In the genomic region with DNA sequence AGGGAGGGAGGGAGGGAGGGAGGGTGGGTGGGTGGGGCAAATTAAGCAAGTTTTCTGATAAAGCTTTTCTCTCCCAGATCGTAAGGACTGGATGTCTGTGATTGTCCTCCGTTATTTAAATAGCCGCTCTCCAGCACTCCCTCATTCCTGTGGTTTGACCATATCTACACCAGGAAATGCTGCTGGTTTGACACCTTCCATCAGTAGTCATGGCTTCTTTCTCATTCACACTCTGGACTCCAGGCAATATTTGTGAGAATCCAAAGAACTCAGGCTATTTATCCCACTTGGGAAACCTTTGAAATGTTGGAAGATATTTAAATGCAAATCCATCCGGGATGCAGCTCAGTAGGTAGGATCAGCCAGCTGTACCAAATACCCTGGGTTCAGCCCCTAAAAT, we compare ENCODE assay signal across 23 mouse cellular contexts.
DNase-seq lines count a peak whose midpoint lies in the region; ATAC-seq and TF ChIP-seq lines count a peak whose summit lies in the region.
"Had no signal": no experiment of that assay in that cellular context is flagged by ENCODE, and none has a peak within 500 bp of the region (broad histone marks: within the 10 kb centered on the region; RNA-seq: fewer than 3 reads in every experiment).

No protein-coding gene starts in this region.

- H3K27ac ChIP-seq in heart, embryonic 12.5 days (ENCODE audit: poor library complexity, severe bottlenecking), result peak overlapping the region; percentile 72
- peak overlapping the region; percentile 93 for H3K27ac ChIP-seq in kidney, adult 2 months (ENCODE audit: insufficient read depth, low read depth, low read length)
- H3K27ac ChIP-seq in stomach, embryonic 15.5 days, result 0 out of 2 replicates have a peak overlapping the region, but pooled peaks have one; percentile 12
- H3K27ac ChIP-seq in stomach, postnatal 0 days (replicated peaks), result no peak overlapping the region
- H3K27ac ChIP-seq: embryonic facial prominence, embryonic 10.5 days; forebrain, embryonic 12.5 days; layer of hippocampus, adult 2 months; limb, embryonic 15.5 days; midbrain, embryonic 15.5 days had no signal

- H3K9me3 ChIP-seq in heart, embryonic 12.5 days (replicated peaks), result no peaks in the 10 kb centered on the region
- no peaks in the 10 kb centered on the region for H3K9me3 ChIP-seq in stomach, embryonic 15.5 days
- no peaks in the 10 kb centered on the region for H3K9me3 ChIP-seq in stomach, postnatal 0 days (ENCODE audit: control insufficient read depth, low read length)
- H3K9me3 ChIP-seq: embryonic facial prominence, embryonic 10.5 days; forebrain, embryonic 12.5 days; limb, embryonic 15.5 days; midbrain, embryonic 15.5 days; neural tube, embryonic 15.5 days had no signal

- H3ac ChIP-seq in myocyte (ENCODE audit: control insufficient read depth, insufficient read length), result no peak overlapping the region

- peaks cover 73% of the 10 kb centered on the region for H3K4me1 ChIP-seq in heart, embryonic 12.5 days (replicated peaks)
- peaks cover 77% of the 10 kb centered on the region for H3K4me1 ChIP-seq in kidney, adult 2 months (ENCODE audit: control insufficient read depth, insufficient read depth, low read length)
- peaks cover 3% of the 10 kb centered on the region; the same call in 1 of the 2 replicates for H3K4me1 ChIP-seq in stomach, embryonic 15.5 days
- H3K4me1 ChIP-seq in stomach, postnatal 0 days (replicated peaks; ENCODE audit: control insufficient read depth, insufficient read depth), result no peaks in the 10 kb centered on the region; the same call in 1 of the 2 replicates
- H3K4me1 ChIP-seq: forebrain, embryonic 12.5 days; neural tube, embryonic 15.5 days had no signal

- DNase-seq in heart, adult 8-10 months (ENCODE audit: low spot score), result no peak
- DNase-seq in kidney, adult 2 months, result no peak
- DNase-seq in kidney, adult 9 months, result no peak
- no peak for DNase-seq in stomach, postnatal 0 days (ENCODE audit: low spot score)
- no peak for DNase-seq in cerebellum, adult 9-10 months
- DNase-seq: adrenal gland, postnatal 36 days; cerebellum, adult 2 months; gastrocnemius, postnatal 10 days; kidney, adult 11 months; layer of hippocampus, postnatal 36 days; lung, postnatal 14 days; thymus, adult 18-20 months; thymus, postnatal 4 days had no signal

- no peak for TF ChIP-seq POLR2A in kidney, adult 2 months (IDR thresholded peaks at IDR 0.05; ENCODE audit: low read depth, low read length)
- no peak for TF ChIP-seq POLR2A in myocyte (IDR thresholded peaks at IDR 0.05; ENCODE audit: insufficient read length, low read depth)

- H3K79me2 ChIP-seq in myocyte (ENCODE audit: control insufficient read depth, insufficient read depth), result no peaks in the 10 kb centered on the region

- no peak for TF ChIP-seq CTCF in kidney, adult 2 months (conservative IDR thresholded peaks at IDR 0.05; ENCODE audit: insufficient read depth, insufficient read length, low read depth, low read length)
- no peak for TF ChIP-seq CTCF in stomach, postnatal 0 days (IDR thresholded peaks at IDR 0.05; ENCODE audit: low read depth)

- H3K9ac ChIP-seq in heart, embryonic 12.5 days, result no peak overlapping the region
- H3K9ac ChIP-seq in stomach, embryonic 15.5 days, result no peak overlapping the region
- H3K9ac ChIP-seq in stomach, postnatal 0 days (ENCODE audit: low read length), result no peak overlapping the region
- H3K9ac ChIP-seq: forebrain, embryonic 12.5 days; limb, embryonic 15.5 days; midbrain, embryonic 15.5 days; neural tube, embryonic 15.5 days had no signal

- H3K36me3 ChIP-seq in heart, embryonic 12.5 days, result peaks cover 18% of the 10 kb centered on the region
- no peaks in the 10 kb centered on the region for H3K36me3 ChIP-seq in kidney, adult 2 months (ENCODE audit: control insufficient read depth, insufficient read depth, low read length)
- H3K36me3 ChIP-seq in stomach, embryonic 15.5 days, result no peaks in the 10 kb centered on the region
- H3K36me3 ChIP-seq in stomach, postnatal 0 days (ENCODE audit: control insufficient read depth, insufficient read depth, low read length), result no peaks in the 10 kb centered on the region
- H3K36me3 ChIP-seq in myocyte (ENCODE audit: control insufficient read depth, insufficient read depth), result no peaks in the 10 kb centered on the region
- H3K36me3 ChIP-seq: embryonic facial prominence, embryonic 10.5 days; forebrain, embryonic 12.5 days; limb, embryonic 15.5 days; midbrain, embryonic 15.5 days; neural tube, embryonic 15.5 days had no signal

- H3K4me2 ChIP-seq in heart, embryonic 12.5 days, result no peak overlapping the region
- no peak overlapping the region for H3K4me2 ChIP-seq in stomach, embryonic 15.5 days
- no peak overlapping the region for H3K4me2 ChIP-seq in stomach, postnatal 0 days (replicated peaks; ENCODE audit: low read depth)
- H3K4me2 ChIP-seq in myocyte (ENCODE audit: low read depth), result peak overlapping the region; percentile 30
- H3K4me2 ChIP-seq: forebrain, embryonic 12.5 days; limb, embryonic 15.5 days; midbrain, embryonic 15.5 days; neural tube, embryonic 15.5 days had no signal

- ATAC-seq in heart, embryonic 12.5 days (ENCODE audit: insufficient number of reproducible peaks, low FRiP score), result no peak
- ATAC-seq in stomach, embryonic 15.5 days (ENCODE audit: insufficient read depth, low FRiP score, low read depth), result no peak
- no peak for ATAC-seq in stomach, postnatal 0 days (ENCODE audit: low FRiP score, low TSS enrichment)
- ATAC-seq: hindbrain, embryonic 16.5 days; midbrain, embryonic 15.5 days had no signal

- H3K4me3 ChIP-seq in heart, embryonic 12.5 days, result no peak overlapping the region
- no peak overlapping the region for H3K4me3 ChIP-seq in kidney, adult 2 months (ENCODE audit: insufficient read depth, low read depth, low read length)
- no peak overlapping the region for H3K4me3 ChIP-seq in stomach, embryonic 15.5 days (replicated peaks)
- no peak overlapping the region for H3K4me3 ChIP-seq in stomach, postnatal 0 days (ENCODE audit: low read depth, low read length)
- H3K4me3 ChIP-seq in myocyte, result no peak overlapping the region
- H3K4me3 ChIP-seq: embryonic facial prominence, embryonic 10.5 days; forebrain, embryonic 12.5 days; layer of hippocampus, adult 2 months; limb, embryonic 15.5 days; midbrain, embryonic 15.5 days; neural tube, embryonic 15.5 days had no signal

- WGBS in heart, embryonic 12.5 days, result 24% methylated on average over 4 of the region's 4 CpGs
- 49% methylated on average over 4 of the region's 4 CpGs for WGBS in kidney, adult 2 months
- WGBS in stomach, embryonic 15.5 days, result 59% methylated on average over 4 of the region's 4 CpGs
- 59% methylated on average over 4 of the region's 4 CpGs for WGBS in stomach, postnatal 0 days

- no peak for TF ChIP-seq EP300 in stomach, postnatal 0 days (optimal IDR thresholded peaks at IDR 0.05)

- H3K27me3 ChIP-seq in heart, embryonic 12.5 days (replicated peaks), result no peaks in the 10 kb centered on the region
- no peaks in the 10 kb centered on the region for H3K27me3 ChIP-seq in kidney, adult 2 months (replicated peaks; ENCODE audit: control insufficient read depth, insufficient read depth, low read length)
- no peaks in the 10 kb centered on the region for H3K27me3 ChIP-seq in stomach, embryonic 15.5 days (replicated peaks)
- no peaks in the 10 kb centered on the region for H3K27me3 ChIP-seq in stomach, postnatal 0 days (ENCODE audit: control insufficient read depth, insufficient read depth, low read length)
- no peaks in the 10 kb centered on the region for H3K27me3 ChIP-seq in myocyte (ENCODE audit: control insufficient read depth, insufficient read depth, insufficient read length)
- H3K27me3 ChIP-seq: forebrain, embryonic 12.5 days; limb, embryonic 15.5 days; midbrain, embryonic 15.5 days; neural tube, embryonic 15.5 days had no signal

TF ChIP-seq in myocyte, 11 proteins besides CTCF, POLR2A, EP300 and RAD21:
- TF ChIP-seq E2F4 (IDR thresholded peaks at IDR 0.05; ENCODE audit: insufficient read depth), result no peak
- TF ChIP-seq TCF12 (IDR thresholded peaks at IDR 0.05; ENCODE audit: insufficient read depth, poor library complexity, severe bottlenecking), result no peak
- no peak for TF ChIP-seq REST (IDR thresholded peaks at IDR 0.05; ENCODE audit: insufficient read depth, insufficient read length)
- no peak for TF ChIP-seq MAX (IDR thresholded peaks at IDR 0.05; ENCODE audit: low read depth)
- TF ChIP-seq POLR2AphosphoS2 (IDR thresholded peaks at IDR 0.05; ENCODE audit: insufficient read length, low read depth), result no peak
- no peak for TF ChIP-seq CEBPB (IDR thresholded peaks at IDR 0.05; ENCODE audit: insufficient read depth, poor library complexity, severe bottlenecking)
- TF ChIP-seq MYOD1 (IDR thresholded peaks at IDR 0.05; ENCODE audit: control insufficient read depth in 1 of 3, insufficient read length in 2 of 3, low read depth in 2 of 3), result no peak
- no peak for TF ChIP-seq MYOG (IDR thresholded peaks at IDR 0.05; ENCODE audit: control insufficient read depth in 1 of 3, insufficient read depth in 1 of 3, insufficient read length in 2 of 3, low read depth in 2 of 3)
- TF ChIP-seq SRF (IDR thresholded peaks at IDR 0.05; ENCODE audit: control insufficient read depth, insufficient read length, low read depth), result no peak
- TF ChIP-seq USF1 (IDR thresholded peaks at IDR 0.05; ENCODE audit: low read depth), result no peak
